Mouse (Mus musculus) embryo, embryonic 10 days (tissue): ENCODE measurements at regions not wholly inside any gene's neighbourhood (a gene's known extent, or its start where the extent isn't known, plus 50 kb on each side); places are given as distances from the start of the nearest gene placed in this dataset.

ENCODE experiments used
- DNase-seq: peaks from one replicate; pipeline ENCODE4 v3.0.0-alpha.2; 2015; ENCODE audit warnings: low spot score

- no peak for DNase-seq
These were observed 286.9 kb upstream of the Gprin3 start for GRCm38 (mm10) chr6:59713004-59713403.

GRCm38 (mm10) chr6:59684985-59685384 lies 258.9 kb upstream of the Gprin3 start:
- DNase-seq: no peak

- DNase-seq: peak; percentile 7
These were observed 241.3 kb upstream of the Gprin3 start for GRCm38 (mm10) chr6:59667356-59667755.
